Mouse (Mus musculus): ENCODE measurements around the gene Sipa1l3. TPM values are rescaled to one million over a fixed set of nuclear protein-coding genes. Genes with fewer than 3 reads are reported as not detected.

The Sipa1l3 gene
- polyA plus RNA-seq (2014; fragmentation: Nextera tagmentation; extraction: Ambion mirVana), result 9.5 and 17.4 TPM in 2 replicates

GRCm38 (mm10) chr7:29518421-29519210, at the start of gene Sipa1l3:
TSS of gene Sipa1l3 (minus strand) at chr7:29518641.
- no peaks in the 10 kb centered on the region for H3K9me3 ChIP-seq (ENCODE audit: control insufficient read depth, low read length)
- H3K36me3 ChIP-seq (ENCODE audit: control insufficient read depth, insufficient read depth, low read length), result no peaks in the 10 kb centered on the region
- H3K9ac ChIP-seq (ENCODE audit: low read depth, low read length), result peak within 1 kb of the TSS; percentile 70
- peaks cover 13% of the 10 kb centered on the region for H3K4me1 ChIP-seq (ENCODE audit: control insufficient read depth, insufficient read depth, low read length)
- peak; percentile 98 for ATAC-seq (ENCODE audit: low FRiP score, low TSS enrichment)
- H3K4me2 ChIP-seq (replicated peaks; ENCODE audit: low read depth, low read length), result peak within 1 kb of the TSS; percentile 85
- under 1% methylated on average over 72 of the region's 88 CpGs for WGBS
- peak within 1 kb of the TSS; percentile 76 for H3K27ac ChIP-seq (ENCODE audit: low read depth, low read length)
- peak within 1 kb of the TSS; percentile 79 for H3K4me3 ChIP-seq (ENCODE audit: low read length)
- H3K27me3 ChIP-seq (ENCODE audit: control insufficient read depth, insufficient read depth, low read length), result no peaks in the 10 kb centered on the region

DNA sequence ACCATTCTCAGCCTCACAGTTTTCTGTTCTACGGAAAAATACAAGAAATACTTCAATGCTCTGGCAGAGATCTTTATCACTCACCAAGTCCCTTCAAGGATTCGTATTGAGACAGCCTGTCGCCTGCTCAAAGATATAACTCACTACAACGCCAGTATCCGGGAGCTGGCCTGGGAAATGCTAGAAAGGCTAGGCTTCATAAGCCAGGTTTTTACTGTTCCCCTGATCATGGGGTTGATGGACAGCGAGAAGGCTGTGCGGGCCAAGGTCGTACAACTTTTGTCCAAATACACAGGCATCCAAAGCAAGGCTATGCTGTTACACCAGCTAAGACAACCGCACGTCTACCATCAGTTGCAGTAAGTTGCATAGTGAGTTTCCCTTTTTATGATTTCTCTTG, 44.6 kb upstream of the Sipa1l3 start:
- no peak for ATAC-seq (ENCODE audit: low FRiP score, low TSS enrichment)
- Histone ChIP-seq H3K4me1 (ENCODE audit: control insufficient read depth, insufficient read depth, low read length) (no peaks in the 10 kb centered on the region), H3K9me3 (ENCODE audit: control insufficient read depth, low read length) (no peaks in the 10 kb centered on the region), H3K27me3 (ENCODE audit: control insufficient read depth, insufficient read depth, low read length) (no peaks in the 10 kb centered on the region), H3K27ac (ENCODE audit: low read depth, low read length) (no peak overlapping the region), H3K9ac (ENCODE audit: low read depth, low read length) (no peak overlapping the region), H3K4me3 (ENCODE audit: low read length) (no peak overlapping the region), H3K36me3 (ENCODE audit: control insufficient read depth, insufficient read depth, low read length) (no peaks in the 10 kb centered on the region), H3K4me2 (replicated peaks; ENCODE audit: low read depth, low read length) (no peak overlapping the region)
- 81% methylated on average over 10 of the region's 10 CpGs for WGBS

- 80% methylated on average over 9 of the region's 9 CpGs for WGBS
- no peak overlapping the region for H3K4me2 ChIP-seq (replicated peaks; ENCODE audit: low read depth, low read length)
- H3K4me1 ChIP-seq (ENCODE audit: control insufficient read depth, insufficient read depth, low read length), result no peaks in the 10 kb centered on the region
- H3K27ac ChIP-seq (ENCODE audit: low read depth, low read length), result no peak overlapping the region
- no peak overlapping the region for H3K4me3 ChIP-seq (ENCODE audit: low read length)
- no peaks in the 10 kb centered on the region for H3K27me3 ChIP-seq (ENCODE audit: control insufficient read depth, insufficient read depth, low read length)
- no peaks in the 10 kb centered on the region for H3K9me3 ChIP-seq (ENCODE audit: control insufficient read depth, low read length)
- no peaks in the 10 kb centered on the region for H3K36me3 ChIP-seq (ENCODE audit: control insufficient read depth, insufficient read depth, low read length)
- no peak for ATAC-seq (ENCODE audit: low FRiP score, low TSS enrichment)
- no peak overlapping the region for H3K9ac ChIP-seq (ENCODE audit: low read depth, low read length)
Measured at GRCm38 (mm10) chr7:29561046-29561445, 42.6 kb upstream of the Sipa1l3 start.

DNA sequence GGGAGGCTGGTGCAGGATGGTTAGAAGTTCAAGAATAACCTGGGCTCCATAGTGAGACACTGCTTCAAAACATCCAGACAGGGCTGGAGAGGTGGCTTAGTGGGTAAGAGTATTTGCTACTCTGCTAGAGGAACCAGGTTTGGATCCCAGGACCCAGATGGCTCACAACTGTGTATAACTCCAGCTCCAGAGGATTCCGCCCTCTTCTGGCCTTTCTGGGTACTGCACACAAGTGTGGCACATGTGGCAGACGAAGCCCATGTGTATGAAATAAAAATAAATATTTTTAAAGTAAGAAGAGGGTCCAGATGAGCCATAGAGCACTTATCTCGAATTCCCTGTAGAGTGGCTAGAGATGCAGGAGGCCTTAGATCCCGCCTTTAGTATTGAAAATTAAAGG, 40.8 kb upstream of the Sipa1l3 start:
- Histone ChIP-seq H3K27ac (ENCODE audit: low read depth, low read length) (no peak overlapping the region), H3K9ac (ENCODE audit: low read depth, low read length) (no peak overlapping the region), H3K9me3 (ENCODE audit: control insufficient read depth, low read length) (no peaks in the 10 kb centered on the region), H3K36me3 (ENCODE audit: control insufficient read depth, insufficient read depth, low read length) (no peaks in the 10 kb centered on the region), H3K4me1 (ENCODE audit: control insufficient read depth, insufficient read depth, low read length) (no peaks in the 10 kb centered on the region), H3K4me2 (replicated peaks; ENCODE audit: low read depth, low read length) (no peak overlapping the region), H3K27me3 (ENCODE audit: control insufficient read depth, insufficient read depth, low read length) (no peaks in the 10 kb centered on the region), H3K4me3 (ENCODE audit: low read length) (no peak overlapping the region)
- no peak for ATAC-seq (ENCODE audit: low FRiP score, low TSS enrichment)
- WGBS, result 81% methylated on average over 4 of the region's 4 CpGs

DNA sequence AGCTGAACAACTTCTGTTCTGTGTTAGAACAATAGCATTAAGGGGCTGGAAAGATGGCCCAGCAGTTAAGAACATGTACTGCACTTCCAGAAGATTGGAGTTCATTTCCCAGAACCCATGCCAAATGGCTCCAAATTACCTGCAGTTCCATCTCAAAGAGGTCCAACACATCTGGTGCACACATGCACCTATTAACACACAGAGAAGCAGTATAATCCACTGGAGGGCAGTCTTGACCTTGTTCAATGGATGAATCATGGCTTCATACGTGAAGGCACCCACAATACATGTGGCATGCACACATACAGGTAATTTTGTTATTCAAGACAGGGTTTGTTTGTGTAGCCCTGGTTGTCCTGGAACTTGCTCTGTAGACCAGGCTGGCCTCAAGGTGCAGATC, 40.3 kb upstream of the Sipa1l3 start:
- H3K27me3 ChIP-seq (ENCODE audit: control insufficient read depth, insufficient read depth, low read length), result no peaks in the 10 kb centered on the region
- no peaks in the 10 kb centered on the region for H3K36me3 ChIP-seq (ENCODE audit: control insufficient read depth, insufficient read depth, low read length)
- no peak overlapping the region for H3K9ac ChIP-seq (ENCODE audit: low read depth, low read length)
- no peaks in the 10 kb centered on the region for H3K4me1 ChIP-seq (ENCODE audit: control insufficient read depth, insufficient read depth, low read length)
- H3K9me3 ChIP-seq (ENCODE audit: control insufficient read depth, low read length), result no peaks in the 10 kb centered on the region
- no peak for ATAC-seq (ENCODE audit: low FRiP score, low TSS enrichment)
- H3K27ac ChIP-seq (ENCODE audit: low read depth, low read length), result no peak overlapping the region
- WGBS, result 88% methylated on average over 1 of the region's 1 CpGs
- no peak overlapping the region for H3K4me3 ChIP-seq (ENCODE audit: low read length)
- H3K4me2 ChIP-seq (replicated peaks; ENCODE audit: low read depth, low read length), result no peak overlapping the region

GRCm38 (mm10) chr7:29556283-29556682, 37.8 kb upstream of the Sipa1l3 start:
- Histone ChIP-seq H3K36me3 (ENCODE audit: control insufficient read depth, insufficient read depth, low read length) (no peaks in the 10 kb centered on the region), H3K4me2 (replicated peaks; ENCODE audit: low read depth, low read length) (no peak overlapping the region), H3K9me3 (ENCODE audit: control insufficient read depth, low read length) (no peaks in the 10 kb centered on the region), H3K27me3 (ENCODE audit: control insufficient read depth, insufficient read depth, low read length) (no peaks in the 10 kb centered on the region), H3K9ac (ENCODE audit: low read depth, low read length) (no peak overlapping the region), H3K27ac (ENCODE audit: low read depth, low read length) (no peak overlapping the region), H3K4me3 (ENCODE audit: low read length) (no peak overlapping the region), H3K4me1 (ENCODE audit: control insufficient read depth, insufficient read depth, low read length) (no peaks in the 10 kb centered on the region)
- 55% methylated on average over 4 of the region's 4 CpGs for WGBS
- ATAC-seq (ENCODE audit: low FRiP score, low TSS enrichment), result no peak

- Histone ChIP-seq H3K27me3 (ENCODE audit: control insufficient read depth, insufficient read depth, low read length) (no peaks in the 10 kb centered on the region), H3K27ac (ENCODE audit: low read depth, low read length) (no peak overlapping the region), H3K9ac (ENCODE audit: low read depth, low read length) (no peak overlapping the region), H3K36me3 (ENCODE audit: control insufficient read depth, insufficient read depth, low read length) (no peaks in the 10 kb centered on the region), H3K9me3 (ENCODE audit: control insufficient read depth, low read length) (no peaks in the 10 kb centered on the region), H3K4me1 (ENCODE audit: control insufficient read depth, insufficient read depth, low read length) (no peaks in the 10 kb centered on the region), H3K4me3 (ENCODE audit: low read length) (no peak overlapping the region), H3K4me2 (replicated peaks; ENCODE audit: low read depth, low read length) (no peak overlapping the region)
- WGBS, result 44% methylated on average over 5 of the region's 5 CpGs
- ATAC-seq (ENCODE audit: low FRiP score, low TSS enrichment), result 0 out of 2 replicates have a peak, but pooled peaks have one; percentile 46
Measured at GRCm38 (mm10) chr7:29555521-29555920, 37.1 kb upstream of the Sipa1l3 start.

GRCm38 (mm10) chr7:29555051-29555450, 36.6 kb upstream of the Sipa1l3 start:
- Histone ChIP-seq H3K4me1 (ENCODE audit: control insufficient read depth, insufficient read depth, low read length) (no peaks in the 10 kb centered on the region), H3K27me3 (ENCODE audit: control insufficient read depth, insufficient read depth, low read length) (no peaks in the 10 kb centered on the region), H3K4me3 (ENCODE audit: low read length) (no peak overlapping the region), H3K4me2 (replicated peaks; ENCODE audit: low read depth, low read length) (no peak overlapping the region), H3K27ac (ENCODE audit: low read depth, low read length) (no peak overlapping the region), H3K36me3 (ENCODE audit: control insufficient read depth, insufficient read depth, low read length) (no peaks in the 10 kb centered on the region), H3K9me3 (ENCODE audit: control insufficient read depth, low read length) (no peaks in the 10 kb centered on the region), H3K9ac (ENCODE audit: low read depth, low read length) (no peak overlapping the region)
- ATAC-seq (ENCODE audit: low FRiP score, low TSS enrichment), result no peak
- 81% methylated on average over 13 of the region's 13 CpGs for WGBS

GRCm38 (mm10) chr7:29550691-29551090, 32.2 kb upstream of the Sipa1l3 start:
- H3K36me3 ChIP-seq (ENCODE audit: control insufficient read depth, insufficient read depth, low read length), result no peaks in the 10 kb centered on the region
- no peak overlapping the region for H3K4me2 ChIP-seq (replicated peaks; ENCODE audit: low read depth, low read length)
- H3K4me1 ChIP-seq (ENCODE audit: control insufficient read depth, insufficient read depth, low read length), result no peaks in the 10 kb centered on the region
- no peak overlapping the region for H3K27ac ChIP-seq (ENCODE audit: low read depth, low read length)
- no peaks in the 10 kb centered on the region for H3K9me3 ChIP-seq (ENCODE audit: control insufficient read depth, low read length)
- H3K27me3 ChIP-seq (ENCODE audit: control insufficient read depth, insufficient read depth, low read length), result no peaks in the 10 kb centered on the region
- no peak overlapping the region for H3K9ac ChIP-seq (ENCODE audit: low read depth, low read length)
- no peak overlapping the region for H3K4me3 ChIP-seq (ENCODE audit: low read length)
- no peak for ATAC-seq (ENCODE audit: low FRiP score, low TSS enrichment)
- 43% methylated on average over 3 of the region's 3 CpGs for WGBS

All from kidney, embryonic 14.5 days (tissue).